Comparison of ENCODE assay signal across 8 mouse cellular contexts in the genomic region with DNA sequence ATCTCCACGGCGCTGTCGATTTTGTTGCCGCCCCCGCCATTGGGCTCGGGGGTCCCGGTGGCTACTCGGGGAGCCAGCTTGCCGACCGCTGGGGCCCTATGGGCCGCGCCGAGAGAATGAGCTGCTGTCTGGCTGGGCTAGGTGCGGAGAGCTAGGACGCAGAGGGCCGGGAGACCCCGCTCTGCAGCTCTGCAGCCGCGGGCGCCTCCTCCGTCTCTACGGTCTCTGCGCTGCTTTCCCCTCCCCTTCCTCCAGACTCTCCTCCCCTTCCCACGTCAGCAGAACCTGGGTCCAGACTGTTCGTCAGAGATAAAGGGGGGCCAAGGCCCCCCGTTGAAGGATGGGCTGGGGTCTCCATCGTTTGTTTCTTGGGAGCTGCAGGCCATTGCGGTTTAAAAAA. TPM values are rescaled to one million over a fixed set of nuclear protein-coding genes. Genes with fewer than 3 reads are reported as not detected.
DNase-seq lines count a peak whose midpoint lies in the region; ATAC-seq lines count a peak whose summit lies in the region.

A gene (minus strand): TSS at position 247 of the 400 bp plus-strand sequence.

- peak; percentile 76 to 89 for DNase-seq in adrenal gland, adult (ENCODE audit: inconsistent age in 2 of 2, low spot score in 1 of 2)
- peak; percentile 84 to 88 for DNase-seq in cerebellum, postnatal 25 days
- peak; percentile 84 to 86 for DNase-seq in frontal cortex, postnatal 36 days (ENCODE audit: low spot score in 2 of 2)
- peak; percentile 87 for DNase-seq in hindbrain, embryonic 14.5 days (ENCODE audit: low spot score)
- peak; percentile 84 to 88 for DNase-seq in layer of hippocampus, postnatal 10 days (ENCODE audit: low spot score in 2 of 2)
- peak; percentile 64 for DNase-seq in ovary, postnatal 10 days (ENCODE audit: low spot score)
- DNase-seq in urinary bladder, postnatal 25 days (ENCODE audit: low spot score), result peak; percentile 61

- H3K4me1 ChIP-seq in hindbrain, embryonic 14.5 days (replicated peaks; ENCODE audit: control insufficient read depth, insufficient read depth, low read length), result peaks cover 11% of the 10 kb centered on the region
- H3K4me1 ChIP-seq in lung, embryonic 15.5 days, result peaks cover 14% of the 10 kb centered on the region

- H3K36me3 ChIP-seq in hindbrain, embryonic 14.5 days (replicated peaks; ENCODE audit: control insufficient read depth, insufficient read depth), result peaks cover 39% of the 10 kb centered on the region
- H3K36me3 ChIP-seq in lung, embryonic 15.5 days, result peaks cover 28% of the 10 kb centered on the region

- H3K4me2 ChIP-seq in hindbrain, embryonic 14.5 days (replicated peaks), result peak within 1 kb of the TSS; percentile 85
- H3K4me2 ChIP-seq in lung, embryonic 15.5 days, result peak within 1 kb of the TSS; percentile 100

- H3K9me3 ChIP-seq in hindbrain, embryonic 14.5 days (ENCODE audit: control insufficient read depth, low read length), result no peaks in the 10 kb centered on the region
- no peaks in the 10 kb centered on the region for H3K9me3 ChIP-seq in lung, embryonic 15.5 days

- 0% methylated on average over 27 of the region's 28 CpGs for WGBS in hindbrain, embryonic 14.5 days
- under 1% methylated on average over 27 of the region's 28 CpGs for WGBS in lung, embryonic 15.5 days

- peak within 1 kb of the TSS; percentile 95 for H3K9ac ChIP-seq in hindbrain, embryonic 14.5 days
- peak within 1 kb of the TSS; percentile 93 for H3K9ac ChIP-seq in lung, embryonic 15.5 days

- ATAC-seq in hindbrain, embryonic 14.5 days (ENCODE audit: low FRiP score), result peak; percentile 96
- peak; percentile 91 for ATAC-seq in lung, embryonic 15.5 days (ENCODE audit: borderline replicate concordance, extremely low read depth, low FRiP score, low TSS enrichment)

- H3K27ac ChIP-seq in hindbrain, embryonic 14.5 days, result peak within 1 kb of the TSS; percentile 94
- peak within 1 kb of the TSS; percentile 55 for H3K27ac ChIP-seq in lung, embryonic 15.5 days

- peak within 1 kb of the TSS; percentile 83 for H3K4me3 ChIP-seq in hindbrain, embryonic 14.5 days (replicated peaks; ENCODE audit: low read length)
- peak within 1 kb of the TSS; percentile 95 for H3K4me3 ChIP-seq in lung, embryonic 15.5 days

- no peaks in the 10 kb centered on the region for H3K27me3 ChIP-seq in hindbrain, embryonic 14.5 days (ENCODE audit: control insufficient read depth, insufficient read depth, low read length)
- H3K27me3 ChIP-seq in lung, embryonic 15.5 days, result no peaks in the 10 kb centered on the region

RNA-seq across cellular contexts. Expression of the gene that starts here (rescaled TPM):
- polyA plus RNA-seq in hindbrain, embryonic 14.5 days (2014; fragmentation: Nextera tagmentation; extraction: Ambion mirVana), result 136 and 142 TPM in 2 replicates
- total RNA-seq in layer of hippocampus, postnatal 10 days (2021), result 100 to 1,000 TPM; 606 to 608 TPM
- 32.5 and 34.1 TPM in 2 replicates for polyA plus RNA-seq in lung, embryonic 15.5 days (2015; fragmentation: Nextera tagmentation; extraction: Ambion mirVana)

Comparison
In these comparisons a context has a peak if more than half of its experiments do, and no peak if none do; other contexts are left out.
1. Peak in every context shown above with its lines: DNase-seq, ATAC-seq, H3K4me3 ChIP-seq and H3K27ac ChIP-seq.